Mouse (Mus musculus) 3134 (cell line): ENCODE data around the gene Exoc7.
A peak's percentile ranks its signal among the peaks of the same experiment; 100 is the strongest.

ENCODE experiments used
- DNase-seq: peaks from one replicate; pipeline ENCODE4 v3.0.0-alpha.2; 2011; ENCODE audit warnings: low spot score; ENCODE audit not compliant: insufficient read length; ENCODE audit errors: extremely low read depth

The Exoc7 gene

GRCm38 (mm10) chr11:116307019-116307725 is at the start of gene Exoc7:
TSS of gene Exoc7 (minus strand) at chr11:116307233.
- DNase-seq = no peak

- DNase-seq = no peak
Observed at GRCm38 (mm10) chr11:116354521-116354920, 47.5 kb upstream of the Exoc7 start.

GRCm38 (mm10) chr11:116353535-116353934 is 46.5 kb upstream of the Exoc7 start:
- DNase-seq = no peak

- DNase-seq = no peak
Observed at GRCm38 (mm10) chr11:116351294-116351693, 44.3 kb upstream of the Exoc7 start.

GRCm38 (mm10) chr11:116347955-116348354 is 40.9 kb upstream of the Exoc7 start:
- DNase-seq = peak; percentile 64

- DNase-seq = no peak
Observed at GRCm38 (mm10) chr11:116347012-116347411, 40.0 kb upstream of the Exoc7 start.

- DNase-seq = no peak
Observed at GRCm38 (mm10) chr11:116342069-116342791, 35.2 kb upstream of the Exoc7 start.

- no peak for DNase-seq
Observed at GRCm38 (mm10) chr11:116337531-116337930, 30.5 kb upstream of the Exoc7 start.

- no peak for DNase-seq
Observed at GRCm38 (mm10) chr11:116337000-116337399, 30.0 kb upstream of the Exoc7 start.

GRCm38 (mm10) chr11:116336393-116336792 is 29.4 kb upstream of the Exoc7 start:
- no peak for DNase-seq

GRCm38 (mm10) chr11:116335244-116336036 is 28.4 kb upstream of the Exoc7 start, which contains the start of gene Foxj1:
TSS of gene Foxj1 (minus strand) at chr11:116335399.
- DNase-seq = peak; percentile 86

GRCm38 (mm10) chr11:116334417-116334782 is 27.4 kb upstream of the Exoc7 start:
- no peak for DNase-seq

GRCm38 (mm10) chr11:116333526-116334416 is 26.7 kb upstream of the Exoc7 start:
- no peak for DNase-seq

GRCm38 (mm10) chr11:116332983-116333270 is 25.9 kb upstream of the Exoc7 start:
- DNase-seq = no peak

GRCm38 (mm10) chr11:116332232-116332982 is 25.4 kb upstream of the Exoc7 start:
- DNase-seq = no peak

- DNase-seq = no peak
Observed at GRCm38 (mm10) chr11:116330211-116330518, 23.1 kb upstream of the Exoc7 start.

- DNase-seq = no peak
Observed at GRCm38 (mm10) chr11:116329314-116330210, 22.5 kb upstream of the Exoc7 start.

- no peak for DNase-seq
Observed at GRCm38 (mm10) chr11:116326963-116327603, 20.1 kb upstream of the Exoc7 start.
